Mouse (Mus musculus): ENCODE measurements around the gene Ptprm. TPM values are rescaled to one million over a fixed set of nuclear protein-coding genes. Genes with fewer than 3 reads are reported as not detected.

Ptprm gene
- polyA plus RNA-seq, 1 experiment from 2014 or later: 1.4 TPM

DNA sequence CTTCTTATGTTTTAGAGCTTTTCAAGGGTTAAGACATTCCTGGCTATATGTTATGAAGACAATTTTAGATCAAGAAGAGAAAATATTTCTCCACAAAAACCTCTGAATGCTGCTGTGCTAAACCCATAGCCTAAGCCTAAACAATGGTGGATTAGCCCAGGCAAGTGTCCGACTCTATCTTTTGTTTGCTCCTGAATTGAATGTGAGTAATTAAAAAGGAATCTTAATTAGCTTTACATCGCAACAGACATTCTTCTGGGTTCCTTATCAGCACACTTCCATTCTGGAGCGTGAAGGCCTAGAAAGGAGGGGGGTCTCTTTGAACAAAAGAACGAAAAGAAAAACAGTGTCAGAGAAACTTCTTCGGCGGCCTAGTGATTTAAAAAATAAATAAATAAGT is 439.6 kb downstream of the Ptprm start:
- DNase-seq: no peak
- no peak for TF ChIP-seq CTCF (IDR thresholded peaks at IDR 0.05; ENCODE audit: low read depth)
- TF ChIP-seq EP300 (IDR thresholded peaks at IDR 0.05; ENCODE audit: low read depth): no peak
- Histone ChIP-seq H3K27ac (ENCODE audit: low read depth) (no peak overlapping the region), H3K9ac (replicated peaks) (no peak overlapping the region), H3K27me3 (ENCODE audit: insufficient read depth, low read length) (no peaks in the 10 kb centered on the region), H3K4me3 (ENCODE audit: low read depth, low read length) (no peak overlapping the region), H3K4me1 (ENCODE audit: insufficient read depth) (no peaks in the 10 kb centered on the region), H3K9me3 (ENCODE audit: low read length) (no peaks in the 10 kb centered on the region), H3K36me3 (replicated peaks; ENCODE audit: insufficient read depth, low read length) (no peaks in the 10 kb centered on the region), H3K4me2 (ENCODE audit: low read depth, low read length) (no peak overlapping the region)
- ATAC-seq: no peak
- WGBS (ENCODE audit: insufficient replicate concordance): 56% methylated on average over 6 of the region's 6 CpGs

DNA sequence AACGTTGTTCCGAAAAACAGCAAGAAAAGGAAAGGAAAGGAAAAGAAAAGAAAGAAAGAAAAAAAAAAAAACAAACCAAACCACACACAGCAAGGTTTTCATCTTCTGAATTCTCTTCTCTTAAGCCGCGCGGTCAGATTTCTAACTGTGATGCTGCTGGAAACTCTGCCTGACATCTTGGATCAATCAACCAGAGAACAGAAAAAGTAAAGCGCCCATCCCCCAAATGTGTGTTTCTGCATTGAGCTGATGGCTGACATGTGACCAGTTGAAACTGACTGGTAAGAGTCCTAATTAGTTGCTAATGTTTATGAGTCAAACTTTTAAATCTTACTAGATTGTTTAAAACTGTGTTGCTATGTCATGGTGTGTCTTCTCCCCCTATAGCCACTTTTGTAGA is 441.7 kb downstream of the Ptprm start:
- DNase-seq (no peak), ATAC-seq (no peak)
- H3K4me1 ChIP-seq (ENCODE audit: insufficient read depth): no peaks in the 10 kb centered on the region
- TF ChIP-seq EP300 (IDR thresholded peaks at IDR 0.05; ENCODE audit: low read depth) (no peak), CTCF (IDR thresholded peaks at IDR 0.05; ENCODE audit: low read depth) (no peak)
- no peak overlapping the region for H3K4me2 ChIP-seq (ENCODE audit: low read depth, low read length)
- WGBS (ENCODE audit: insufficient replicate concordance): 90% methylated on average over 6 of the region's 6 CpGs
- H3K9ac ChIP-seq (replicated peaks): no peak overlapping the region
- H3K27me3 ChIP-seq (ENCODE audit: insufficient read depth, low read length): no peaks in the 10 kb centered on the region
- no peaks in the 10 kb centered on the region for H3K36me3 ChIP-seq (replicated peaks; ENCODE audit: insufficient read depth, low read length)
- no peaks in the 10 kb centered on the region for H3K9me3 ChIP-seq (ENCODE audit: low read length)
- no peak overlapping the region for H3K27ac ChIP-seq (ENCODE audit: low read depth)
- no peak overlapping the region for H3K4me3 ChIP-seq (ENCODE audit: low read depth, low read length)

DNA sequence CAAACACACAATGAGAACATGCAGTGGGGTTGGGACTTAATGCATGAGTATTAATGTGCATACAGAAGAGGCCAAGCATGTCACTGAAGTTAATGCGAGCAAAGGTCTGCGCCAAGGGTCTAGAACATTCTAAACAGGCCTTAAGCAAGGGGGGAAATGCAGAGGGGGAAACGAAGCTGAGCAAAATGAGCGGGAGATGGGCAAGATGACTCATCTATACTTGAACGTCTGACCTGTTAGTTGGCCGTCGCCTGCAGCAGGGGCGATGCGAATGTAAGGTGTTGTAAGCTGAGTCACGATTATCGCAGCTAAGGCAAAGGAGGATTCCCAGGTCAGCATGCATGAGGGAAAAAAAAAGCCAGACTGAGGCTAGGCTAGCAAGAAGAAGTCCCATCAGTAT is 442.1 kb downstream of the Ptprm start:
- Histone ChIP-seq H3K27me3 (ENCODE audit: insufficient read depth, low read length) (no peaks in the 10 kb centered on the region), H3K4me2 (ENCODE audit: low read depth, low read length) (no peak overlapping the region), H3K36me3 (replicated peaks; ENCODE audit: insufficient read depth, low read length) (no peaks in the 10 kb centered on the region), H3K4me3 (ENCODE audit: low read depth, low read length) (no peak overlapping the region), H3K4me1 (ENCODE audit: insufficient read depth) (no peaks in the 10 kb centered on the region), H3K27ac (ENCODE audit: low read depth) (no peak overlapping the region), H3K9ac (replicated peaks) (no peak overlapping the region), H3K9me3 (ENCODE audit: low read length) (no peaks in the 10 kb centered on the region)
- 82% methylated on average over 11 of the region's 11 CpGs for WGBS (ENCODE audit: insufficient replicate concordance)
- ATAC-seq: no peak
- TF ChIP-seq CTCF (IDR thresholded peaks at IDR 0.05; ENCODE audit: low read depth) (no peak), EP300 (IDR thresholded peaks at IDR 0.05; ENCODE audit: low read depth) (no peak)
- no peak for DNase-seq

DNA sequence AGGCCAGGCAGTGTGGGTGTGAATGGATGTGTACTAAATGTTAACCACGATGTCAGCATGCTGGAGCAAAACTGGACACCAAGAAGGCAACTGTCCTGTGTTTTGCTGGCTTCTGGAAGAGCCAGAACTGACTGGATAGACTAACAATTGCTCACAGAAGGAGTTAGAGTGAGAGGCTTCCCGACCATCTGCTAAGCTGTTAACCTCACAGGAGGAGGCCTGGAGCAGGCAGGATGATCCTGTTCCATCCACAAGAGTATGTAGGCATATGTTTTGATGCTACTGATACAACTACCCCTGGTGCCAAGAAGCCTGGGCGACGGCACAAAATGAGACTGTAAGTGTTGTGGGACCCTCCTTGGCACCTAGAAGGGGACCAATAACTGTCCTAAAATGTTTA is 444.4 kb downstream of the Ptprm start:
- H3K27me3 ChIP-seq (ENCODE audit: insufficient read depth, low read length): no peaks in the 10 kb centered on the region
- H3K36me3 ChIP-seq (replicated peaks; ENCODE audit: insufficient read depth, low read length): no peaks in the 10 kb centered on the region
- WGBS (ENCODE audit: insufficient replicate concordance): 71% methylated on average over 4 of the region's 4 CpGs
- DNase-seq: no peak
- no peak overlapping the region for H3K27ac ChIP-seq (ENCODE audit: low read depth)
- H3K4me2 ChIP-seq (ENCODE audit: low read depth, low read length): no peak overlapping the region
- H3K9ac ChIP-seq (replicated peaks): no peak overlapping the region
- ATAC-seq: no peak
- TF ChIP-seq CTCF (IDR thresholded peaks at IDR 0.05; ENCODE audit: low read depth): no peak
- TF ChIP-seq EP300 (IDR thresholded peaks at IDR 0.05; ENCODE audit: low read depth): no peak
- no peak overlapping the region for H3K4me3 ChIP-seq (ENCODE audit: low read depth, low read length)
- no peaks in the 10 kb centered on the region for H3K9me3 ChIP-seq (ENCODE audit: low read length)
- H3K4me1 ChIP-seq (ENCODE audit: insufficient read depth): no peaks in the 10 kb centered on the region

DNA sequence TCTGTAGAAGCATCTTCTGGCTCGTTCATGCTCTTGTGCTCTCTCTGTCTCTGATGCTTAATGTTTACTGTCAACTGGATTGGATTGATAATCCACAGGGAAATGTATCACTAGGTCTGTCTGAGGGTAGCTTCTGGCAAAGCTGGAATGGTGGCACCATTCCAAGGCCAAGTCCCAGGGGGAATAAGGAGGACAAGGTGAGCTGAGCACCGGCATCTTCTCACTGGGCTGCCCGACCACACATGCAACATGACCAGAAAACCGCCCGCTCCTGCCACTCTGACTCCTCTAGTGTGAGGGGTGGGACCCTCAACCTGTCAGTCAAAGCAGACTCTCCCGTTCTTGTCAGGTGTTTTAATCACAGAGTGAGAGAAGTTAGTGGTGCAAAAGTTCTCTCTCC is 445.3 kb downstream of the Ptprm start:
- no peaks in the 10 kb centered on the region for H3K27me3 ChIP-seq (ENCODE audit: insufficient read depth, low read length)
- H3K9ac ChIP-seq (replicated peaks): no peak overlapping the region
- WGBS (ENCODE audit: insufficient replicate concordance): 74% methylated on average over 6 of the region's 6 CpGs
- no peak overlapping the region for H3K4me2 ChIP-seq (ENCODE audit: low read depth, low read length)
- H3K27ac ChIP-seq (ENCODE audit: low read depth): no peak overlapping the region
- no peaks in the 10 kb centered on the region for H3K4me1 ChIP-seq (ENCODE audit: insufficient read depth)
- DNase-seq: no peak
- H3K4me3 ChIP-seq (ENCODE audit: low read depth, low read length): no peak overlapping the region
- no peaks in the 10 kb centered on the region for H3K9me3 ChIP-seq (ENCODE audit: low read length)
- no peak for TF ChIP-seq CTCF (IDR thresholded peaks at IDR 0.05; ENCODE audit: low read depth)
- no peak for TF ChIP-seq EP300 (IDR thresholded peaks at IDR 0.05; ENCODE audit: low read depth)
- no peak for ATAC-seq
- H3K36me3 ChIP-seq (replicated peaks; ENCODE audit: insufficient read depth, low read length): no peaks in the 10 kb centered on the region

DNA sequence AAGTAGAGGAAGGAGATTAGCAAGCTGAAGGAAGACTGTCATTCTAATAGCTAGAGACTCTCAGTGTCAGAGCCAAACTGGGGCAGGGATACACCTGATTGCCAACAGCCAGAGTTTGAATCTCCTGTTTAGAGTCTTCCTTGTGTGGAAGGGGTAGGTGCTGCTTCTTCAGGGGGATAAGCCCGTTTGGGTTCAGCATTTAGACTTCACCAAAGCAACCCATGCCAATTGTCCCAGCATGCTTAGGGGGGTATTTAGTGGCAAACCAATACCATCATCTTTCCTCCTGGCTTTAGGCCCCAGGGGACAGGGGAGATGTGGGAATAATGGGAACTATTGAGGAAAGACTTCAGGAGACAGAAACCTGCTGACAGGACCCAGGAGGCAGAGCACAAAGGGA is 460.1 kb downstream of the Ptprm start:
- Histone ChIP-seq H3K36me3 (replicated peaks; ENCODE audit: insufficient read depth, low read length) (no peaks in the 10 kb centered on the region), H3K9ac (replicated peaks) (no peak overlapping the region), H3K4me2 (ENCODE audit: low read depth, low read length) (no peak overlapping the region), H3K27me3 (ENCODE audit: insufficient read depth, low read length) (no peaks in the 10 kb centered on the region), H3K9me3 (ENCODE audit: low read length) (no peaks in the 10 kb centered on the region), H3K4me3 (ENCODE audit: low read depth, low read length) (no peak overlapping the region), H3K27ac (ENCODE audit: low read depth) (no peak overlapping the region), H3K4me1 (ENCODE audit: insufficient read depth) (no peaks in the 10 kb centered on the region)
- no peak for TF ChIP-seq EP300 (IDR thresholded peaks at IDR 0.05; ENCODE audit: low read depth)
- no peak for TF ChIP-seq CTCF (IDR thresholded peaks at IDR 0.05; ENCODE audit: low read depth)
- no peak for DNase-seq
- WGBS (ENCODE audit: insufficient replicate concordance): 71% methylated on average over 1 of the region's 1 CpGs
- ATAC-seq: no peak

DNA sequence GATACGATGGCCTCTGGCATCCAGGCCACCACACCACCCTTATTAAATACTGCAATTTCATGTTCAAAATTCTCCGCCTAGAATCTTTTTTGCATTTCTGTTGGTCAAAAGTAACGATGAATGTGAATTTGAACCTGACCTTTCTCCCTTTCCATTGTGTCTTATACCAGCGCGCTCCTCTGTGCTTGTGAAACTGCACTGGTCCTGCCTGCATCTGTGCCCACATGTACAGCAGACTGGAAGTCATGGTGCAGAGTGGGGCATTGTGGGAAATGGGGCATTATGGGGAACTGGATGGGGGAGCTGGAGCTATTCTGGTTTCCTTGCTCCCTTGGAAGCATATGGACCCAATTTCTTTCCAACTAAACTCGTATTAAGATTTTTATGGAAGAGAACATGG is 462.3 kb downstream of the Ptprm start:
- WGBS (ENCODE audit: insufficient replicate concordance): 82% methylated on average over 6 of the region's 6 CpGs
- no peak overlapping the region for H3K4me2 ChIP-seq (ENCODE audit: low read depth, low read length)
- ATAC-seq: no peak

More for the DNA sequence above, 462.3 kb downstream of the Ptprm start:
- no peaks in the 10 kb centered on the region for H3K9me3 ChIP-seq (ENCODE audit: low read length)
- no peaks in the 10 kb centered on the region for H3K4me1 ChIP-seq (ENCODE audit: insufficient read depth)
- TF ChIP-seq CTCF (IDR thresholded peaks at IDR 0.05; ENCODE audit: low read depth) (no peak), EP300 (IDR thresholded peaks at IDR 0.05; ENCODE audit: low read depth) (no peak)
- H3K9ac ChIP-seq (replicated peaks): no peak overlapping the region
- no peaks in the 10 kb centered on the region for H3K27me3 ChIP-seq (ENCODE audit: insufficient read depth, low read length)
- DNase-seq: no peak
- H3K36me3 ChIP-seq (replicated peaks; ENCODE audit: insufficient read depth, low read length): no peaks in the 10 kb centered on the region
- no peak overlapping the region for H3K27ac ChIP-seq (ENCODE audit: low read depth)
- no peak overlapping the region for H3K4me3 ChIP-seq (ENCODE audit: low read depth, low read length)
